Mouse (Mus musculus) central nervous system, embryonic 11.5 days (tissue): ENCODE data around the gene Manea. TPM values are rescaled to one million over a fixed set of nuclear protein-coding genes. Genes with fewer than 3 reads are reported as not detected.

Experiments
- polyA plus RNA-seq: library from polyadenylated mRNA; depleted of rRNA; stranded (reverse); fragments of >200 nt; gene quantifications from 2 replicates; pipeline ENCODE4 v1.2.3, GENCODE M21; 2012; rRNA removed

The Manea gene
- 8.9 and 14.3 TPM in 2 replicates for polyA plus RNA-seq

DNA sequence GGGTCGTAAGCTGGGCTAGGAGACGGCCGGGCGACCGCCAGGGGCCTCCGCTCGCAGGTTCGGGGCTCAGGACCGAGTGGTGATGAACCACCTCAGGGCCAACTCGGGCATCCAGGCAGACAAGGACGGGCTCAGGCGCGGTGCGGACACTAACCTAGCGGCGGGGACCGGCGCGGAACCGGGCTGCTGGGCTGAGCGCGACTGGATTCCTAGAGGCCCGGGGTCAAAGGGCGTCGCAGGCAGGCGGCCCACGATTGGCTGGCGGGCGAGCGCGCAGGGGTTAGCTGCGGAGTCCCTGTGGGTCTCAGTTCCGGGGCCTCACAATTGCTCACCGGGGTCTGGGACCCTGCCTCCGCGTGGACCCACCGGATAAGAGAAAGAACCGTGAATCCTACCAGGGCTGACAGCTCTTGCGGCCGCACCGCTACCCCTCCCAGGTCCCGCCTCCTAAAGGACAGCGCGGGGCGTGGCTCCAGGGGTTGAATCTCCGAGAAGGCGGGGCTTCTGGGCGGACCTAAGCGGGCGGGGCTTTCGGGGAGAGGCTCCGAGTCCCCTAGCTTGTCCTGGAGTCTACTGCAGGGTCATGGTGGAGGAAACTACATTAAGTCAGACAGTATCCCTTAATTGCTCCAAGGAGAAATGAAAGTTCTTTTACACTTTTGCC lies at the start of gene Manea:
Gene Manea (minus strand): TSS at position 449 of the 664 bp plus-strand sequence.

